Mouse (Mus musculus) embryo, embryonic 9.5 days (tissue): Measurements from ENCODE around the gene Miga2.

ENCODE experiments used
- DNase-seq: peaks from one replicate; pipeline ENCODE4 v3.0.0-alpha.2; 2017; ENCODE audit errors: extremely low spot score

Gene Miga2

DNA sequence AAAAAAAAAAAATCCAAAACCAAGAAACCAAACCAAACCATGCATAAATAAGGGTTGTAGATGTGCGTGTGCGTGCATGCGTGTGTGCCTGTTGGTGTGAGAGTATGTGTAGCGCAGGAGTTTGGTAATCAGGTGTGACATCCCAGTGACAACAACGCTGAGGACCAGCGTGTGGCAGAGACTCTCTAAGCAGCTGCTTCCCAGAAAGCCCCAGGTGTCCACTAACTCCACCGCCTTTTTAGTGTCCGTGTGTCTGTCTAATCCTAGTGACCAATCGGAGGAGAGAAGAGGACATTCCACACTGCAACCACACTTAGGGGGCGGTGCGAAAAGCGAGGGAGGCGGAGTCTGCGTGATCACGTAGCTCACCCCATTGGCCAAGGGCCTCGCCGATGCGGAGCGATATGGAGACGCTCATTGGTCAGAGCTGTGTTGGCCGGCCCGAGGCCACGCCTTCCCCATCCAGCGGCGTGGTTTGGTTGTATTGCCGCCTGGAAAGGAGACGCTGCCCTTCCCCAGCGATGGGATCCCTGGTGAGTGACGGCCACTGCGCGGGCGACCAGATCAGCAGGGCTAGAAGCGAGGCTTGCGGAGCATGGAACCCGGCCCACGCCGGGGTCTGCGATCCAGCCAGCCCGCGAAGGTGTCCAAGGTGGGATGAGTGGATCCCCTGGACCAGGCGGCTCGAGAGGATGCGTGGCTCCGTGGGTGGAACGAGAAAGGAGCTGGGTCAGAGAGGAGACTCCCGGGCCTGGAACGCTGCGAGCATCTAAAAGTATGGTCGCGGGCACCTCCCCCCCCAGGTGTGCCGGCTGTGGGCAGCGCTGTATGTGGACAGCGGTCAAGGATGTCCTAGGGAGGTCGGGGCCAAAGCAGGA lies at the start of gene Miga2:
TSS of gene Miga2 (plus strand) at position 461 of the 878 bp plus-strand sequence.
- peak; percentile 99 for DNase-seq

DNA sequence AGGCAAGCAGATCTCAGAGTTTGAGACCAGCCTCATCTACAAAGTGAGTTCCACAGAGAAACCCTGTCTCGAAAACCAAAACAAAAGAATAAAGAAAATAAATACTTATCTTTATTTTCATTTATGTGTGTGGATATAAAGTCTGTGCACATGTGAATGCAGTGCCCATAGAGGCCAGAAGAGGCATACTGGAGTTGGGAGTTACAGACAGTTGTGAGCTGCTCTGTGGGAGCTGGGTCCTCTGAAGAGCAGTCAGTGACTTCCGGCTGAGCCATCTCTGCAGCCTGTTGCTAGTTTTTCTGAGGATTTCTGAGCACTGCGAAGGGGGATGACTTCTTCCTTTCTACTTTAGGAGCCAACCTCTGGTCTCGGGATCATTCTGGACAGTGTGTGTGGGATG lies 47.9 kb upstream of the Miga2 start:
- no peak for DNase-seq

DNA sequence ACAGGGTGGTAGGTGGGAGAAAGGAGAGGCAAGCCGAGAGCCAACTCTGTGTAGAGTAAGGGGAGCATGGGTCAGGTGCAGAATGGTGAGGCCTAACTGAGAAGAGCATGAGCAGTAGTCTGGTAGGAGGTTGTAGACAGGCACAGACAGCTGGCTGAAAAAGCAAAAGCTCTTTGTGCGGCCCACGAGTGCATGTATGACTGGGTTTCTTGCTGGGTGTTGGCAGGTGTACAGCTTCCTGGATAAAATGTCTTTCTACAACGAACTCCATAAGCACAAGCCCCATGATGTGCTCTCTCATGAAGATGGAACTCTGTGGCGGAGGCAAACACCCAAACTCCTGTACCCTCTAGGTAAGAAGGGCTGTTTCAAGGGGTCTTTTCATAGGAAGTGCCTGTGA lies 47.1 kb upstream of the Miga2 start:
- DNase-seq = no peak

DNA sequence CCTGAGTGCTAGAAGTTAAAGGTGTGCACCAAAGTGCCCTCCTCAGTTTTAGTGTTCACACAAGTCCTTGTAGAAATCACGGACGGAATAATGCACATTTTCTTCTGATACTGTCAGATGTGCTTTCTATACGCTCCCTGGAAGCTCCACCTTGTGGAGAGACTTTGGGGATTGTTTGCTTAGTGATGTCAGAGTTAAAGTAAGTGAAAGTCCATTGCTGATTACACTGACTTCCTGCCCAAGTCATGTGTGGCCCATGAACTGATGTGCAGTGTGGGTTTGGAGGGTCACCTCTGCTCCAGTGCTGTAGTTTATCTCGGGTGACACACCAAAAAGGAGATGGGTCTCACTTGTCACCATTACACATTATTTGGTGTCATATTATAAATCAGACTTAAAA lies 44.8 kb upstream of the Miga2 start:
- DNase-seq = no peak

DNA sequence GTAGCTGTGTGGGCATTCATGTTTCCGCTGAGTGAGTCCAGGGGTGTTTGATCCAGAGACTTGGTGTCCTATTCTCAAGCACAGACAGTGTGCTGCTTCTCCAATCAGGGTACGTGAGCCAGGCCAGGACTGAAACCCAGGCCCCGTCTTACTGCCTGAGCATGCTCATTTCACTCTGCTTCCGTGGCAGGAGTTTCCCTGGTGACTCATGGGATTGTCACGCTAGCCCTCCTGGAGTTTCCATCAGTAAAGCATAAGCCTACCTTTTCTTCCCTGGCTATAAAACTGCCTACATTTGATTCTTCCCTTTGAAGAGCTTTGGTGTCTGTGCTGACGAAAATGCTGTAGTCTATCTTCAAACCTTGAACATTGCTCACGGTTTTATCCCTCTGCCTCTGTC lies 40.9 kb upstream of the Miga2 start:
- no peak for DNase-seq

DNA sequence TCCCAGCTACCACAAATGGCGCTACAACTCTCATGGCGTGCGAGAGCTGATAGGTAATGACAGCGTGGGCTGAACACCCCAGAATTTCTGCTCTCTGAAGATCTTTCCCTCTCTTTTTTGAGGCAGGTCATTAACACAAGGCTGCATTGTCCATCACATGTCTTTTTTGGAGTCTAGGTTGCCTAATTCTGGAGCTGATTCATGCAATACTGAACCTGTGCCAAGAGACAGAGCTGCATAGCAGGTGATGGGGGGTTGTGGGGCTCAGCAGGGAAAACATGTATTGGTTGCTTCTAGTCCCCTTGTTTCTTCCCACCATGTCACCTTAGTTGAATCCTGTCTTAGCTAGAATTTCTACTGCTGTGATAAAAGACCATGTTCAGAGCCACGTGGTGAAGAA lies 38.7 kb upstream of the Miga2 start:
- DNase-seq = no peak

DNA sequence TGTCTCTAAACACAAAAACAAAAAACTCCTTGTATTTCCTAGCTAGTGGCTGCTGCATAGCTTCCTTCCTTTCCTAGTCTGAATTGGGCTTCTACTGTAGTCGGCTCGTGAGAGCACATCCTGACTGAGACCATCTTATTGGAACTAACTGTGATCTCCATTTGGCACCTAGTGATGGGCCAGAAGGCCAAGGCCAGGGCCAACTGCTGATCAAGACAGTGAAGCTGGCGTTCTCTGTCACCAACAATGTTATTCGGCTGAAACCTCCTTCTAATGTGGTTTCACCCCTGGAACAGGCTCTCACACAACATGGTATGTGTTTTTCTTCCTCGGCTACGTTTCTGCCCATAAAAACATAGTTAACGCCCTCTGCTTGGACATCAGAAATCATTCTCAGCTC lies 36.8 kb upstream of the Miga2 start:
- no peak for DNase-seq

DNA sequence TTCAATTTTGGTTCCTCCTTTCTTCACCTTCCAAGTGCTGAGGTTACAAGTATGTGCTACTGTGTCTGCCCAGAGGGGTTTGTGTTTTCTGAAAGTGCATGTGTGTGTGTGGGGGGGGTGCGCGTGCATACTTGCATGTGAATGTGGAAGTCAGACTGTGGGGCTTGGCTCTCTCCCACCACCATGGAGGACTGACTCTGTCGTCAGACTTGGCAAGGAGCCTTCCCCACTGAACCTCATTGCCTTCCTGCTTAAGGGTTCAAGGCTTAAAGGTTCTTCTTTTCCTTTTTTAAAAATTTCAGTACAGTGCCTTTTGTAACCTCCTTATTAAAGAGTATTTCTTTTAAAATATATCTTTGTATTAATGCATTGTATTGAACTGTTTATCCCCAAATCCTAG lies 35.2 kb upstream of the Miga2 start:
- DNase-seq = no peak

DNA sequence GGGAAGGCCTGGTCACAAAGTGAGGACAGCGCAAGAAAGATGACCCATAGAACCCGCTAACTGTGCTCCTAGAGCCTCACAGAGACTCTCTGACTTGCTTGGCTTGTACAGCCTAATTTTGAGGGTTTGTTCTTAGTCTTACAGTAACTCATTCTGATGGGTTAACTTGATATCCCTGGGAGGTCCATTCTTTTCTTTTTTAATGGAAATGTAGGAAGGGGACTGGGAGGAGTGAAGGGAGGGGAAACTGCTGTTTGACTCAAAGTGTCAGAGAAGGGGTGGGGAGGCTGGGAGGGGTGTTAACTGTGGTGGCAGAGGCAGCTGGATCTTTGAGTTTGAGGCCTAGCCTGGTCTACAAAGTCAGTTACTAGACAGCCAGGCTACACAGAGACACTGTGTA lies 28.7 kb upstream of the Miga2 start:
- DNase-seq = no peak

DNA sequence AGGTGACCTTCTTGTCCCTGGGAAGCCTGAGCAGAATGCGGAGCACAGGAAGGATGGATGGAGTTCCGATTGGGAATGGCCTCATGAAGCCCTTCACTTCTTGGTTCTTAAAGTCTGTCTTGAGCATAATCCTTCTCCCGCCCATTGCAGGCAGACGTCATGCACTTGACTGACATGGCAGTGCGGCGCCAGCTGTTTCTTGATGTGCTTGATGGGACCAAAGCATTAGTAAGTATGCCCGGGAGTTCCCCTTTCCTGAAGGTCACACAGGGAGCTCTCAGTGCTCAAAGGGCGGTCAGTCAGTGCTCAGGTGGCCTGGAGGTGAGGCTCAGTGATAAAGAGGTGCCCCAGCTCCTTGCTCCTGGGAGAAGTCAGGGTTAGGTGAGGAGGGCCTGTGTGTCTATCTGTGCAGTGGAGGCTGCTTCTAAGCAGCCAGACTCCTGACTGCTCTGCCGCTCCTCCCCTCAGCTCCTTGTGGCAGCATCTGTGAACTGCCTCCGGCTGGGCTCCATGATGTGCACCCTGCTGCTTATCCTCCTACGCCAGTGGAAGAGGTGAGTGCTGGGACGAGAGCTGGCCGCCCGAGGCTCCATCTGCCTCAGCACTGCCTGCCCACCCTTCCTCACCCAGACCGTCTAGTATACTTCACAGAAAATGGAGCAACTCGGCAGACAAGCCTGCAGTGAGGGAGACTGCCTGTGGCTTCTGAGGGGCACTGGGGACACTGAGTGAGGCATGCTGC lies 27.7 kb upstream of the Miga2 start:
- no peak for DNase-seq

DNA sequence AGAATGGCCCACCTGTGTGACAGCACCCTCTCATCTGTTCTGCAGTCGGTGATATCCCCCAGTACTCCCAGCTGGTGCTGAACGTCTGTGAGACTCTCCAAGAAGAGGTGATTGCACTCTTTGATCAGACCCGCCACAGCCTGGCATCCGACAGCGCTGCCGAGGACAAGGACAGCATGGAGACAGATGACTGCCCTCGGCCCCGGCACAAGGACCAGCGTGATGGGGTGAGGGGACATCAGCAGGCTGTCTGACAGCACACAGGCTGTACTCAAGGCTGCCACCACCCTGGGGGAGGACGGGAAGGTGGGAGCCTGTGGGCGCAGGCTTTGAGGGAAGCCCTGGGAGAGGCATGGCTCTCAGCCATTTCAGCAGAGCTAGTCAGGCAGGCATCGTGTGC lies 26.9 kb upstream of the Miga2 start:
- DNase-seq = no peak

DNA sequence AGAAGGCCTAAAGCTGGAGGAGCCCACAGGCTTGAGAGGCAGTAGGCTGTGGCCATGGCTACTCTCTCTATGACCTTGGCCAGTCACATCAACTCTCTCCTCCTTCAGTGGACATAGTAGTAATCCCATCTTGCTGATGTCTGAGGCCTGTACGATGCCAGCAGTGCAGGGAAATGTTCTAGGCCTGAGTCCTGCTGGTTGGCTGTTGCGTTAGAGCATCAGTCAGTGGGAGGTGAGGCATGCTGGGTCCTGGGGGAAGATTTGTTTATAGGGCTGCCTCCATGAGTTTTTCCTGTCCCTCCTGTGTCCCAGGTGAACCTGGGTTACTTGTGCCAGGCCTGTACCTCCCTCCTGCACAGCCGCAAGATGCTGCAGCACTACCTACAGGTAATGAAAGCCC lies 22.0 kb upstream of the Miga2 start:
- no peak for DNase-seq

DNA sequence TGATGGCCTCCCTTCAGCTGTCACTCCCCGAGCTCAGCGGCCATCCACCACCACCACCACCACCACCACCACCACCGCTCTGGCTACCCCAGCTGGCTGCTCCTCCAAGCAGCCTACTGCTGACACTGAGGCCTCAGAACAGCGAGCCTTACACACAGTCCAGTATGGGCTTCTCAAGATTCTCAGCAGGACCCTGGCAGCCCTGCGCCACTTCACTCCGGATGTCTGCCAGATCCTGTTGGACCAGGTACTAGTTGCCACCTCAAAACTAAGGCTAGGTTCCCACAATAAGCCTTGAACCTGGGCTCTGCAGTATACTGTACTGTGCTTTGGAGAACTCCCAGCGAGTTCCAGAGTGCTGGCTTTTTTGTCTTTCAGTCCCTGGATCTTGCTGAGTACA lies 21.5 kb upstream of the Miga2 start:
- DNase-seq = no peak

DNA sequence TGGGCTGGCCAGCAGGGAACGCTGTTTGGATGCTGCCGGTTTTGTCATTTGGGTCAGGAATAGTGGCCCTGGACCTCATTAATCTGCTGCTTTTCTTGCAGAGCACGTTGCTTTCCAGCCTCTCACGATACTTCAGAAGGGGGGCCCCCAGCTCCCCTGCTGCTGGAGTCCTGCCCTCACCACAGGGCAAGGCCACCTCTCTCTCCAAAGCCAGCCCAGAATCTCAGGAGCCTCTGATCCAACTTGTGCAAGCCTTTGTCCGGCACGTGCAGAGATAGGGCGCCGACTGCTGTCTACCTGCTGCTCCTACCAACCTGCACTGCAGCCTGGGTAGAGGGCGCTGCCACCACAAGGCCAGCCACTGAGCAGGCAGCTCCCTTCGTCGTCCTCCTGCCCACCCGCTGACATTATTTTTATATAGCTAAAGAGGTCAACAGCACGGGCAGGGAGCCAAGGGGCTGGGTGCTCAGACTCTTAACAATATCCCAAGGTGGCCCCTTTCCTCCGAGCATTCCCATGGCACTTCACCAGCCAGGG lies 20.4 kb upstream of the Miga2 start:
- DNase-seq = no peak

DNA sequence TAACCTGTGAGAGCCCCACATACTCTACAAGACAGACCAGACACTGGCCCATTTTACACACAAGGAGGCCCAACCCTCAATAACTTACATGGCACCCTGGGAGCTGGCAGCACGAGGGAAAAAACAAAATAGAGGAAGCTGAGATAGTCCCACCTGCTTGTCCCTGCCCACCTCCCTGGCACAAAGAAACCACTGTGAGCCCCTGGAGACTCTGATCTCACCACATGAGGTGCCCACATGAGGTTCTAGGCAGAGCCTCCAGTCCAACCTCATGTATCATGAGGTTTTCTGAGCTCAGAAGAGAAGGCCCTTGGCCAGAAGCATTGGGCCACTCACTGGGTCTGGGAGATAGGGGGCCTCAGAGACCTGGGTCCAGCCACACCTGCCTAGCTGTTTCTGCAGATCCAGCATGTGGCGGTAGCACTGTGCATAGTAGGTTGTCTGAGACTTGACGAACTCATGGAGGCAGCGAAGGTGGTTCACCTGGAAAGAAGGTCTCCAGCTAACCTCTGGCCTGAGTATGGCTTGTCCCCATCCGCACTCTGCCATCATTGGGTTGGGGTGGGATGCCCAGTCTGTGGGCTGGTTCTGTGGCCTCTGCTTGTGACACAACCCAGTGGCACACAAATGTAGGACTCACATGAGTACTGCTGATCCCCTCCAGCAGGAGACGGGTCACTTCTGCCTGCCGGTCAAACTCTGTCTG lies 17.9 kb upstream of the Miga2 start:
- DNase-seq = no peak

DNA sequence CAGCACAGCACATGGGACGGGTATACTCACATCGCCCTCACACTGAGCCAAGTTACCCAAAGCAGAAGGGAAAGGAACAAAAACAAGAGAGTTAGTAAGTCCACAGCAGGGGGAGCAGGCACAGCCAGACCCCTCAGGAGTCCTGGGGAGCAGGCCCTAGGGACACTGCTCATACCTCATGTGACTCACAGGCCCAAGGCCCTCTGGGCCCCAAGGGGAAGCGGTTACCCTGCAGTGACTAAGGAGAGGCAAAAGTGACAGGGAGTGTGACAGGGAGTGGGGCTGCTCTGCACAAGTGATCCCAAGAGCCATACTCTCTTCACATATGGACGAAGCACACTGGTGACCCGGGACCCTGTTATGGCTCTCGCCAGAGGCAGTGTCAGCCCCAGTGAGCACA lies 14.8 kb upstream of the Miga2 start:
- DNase-seq = no peak

DNA sequence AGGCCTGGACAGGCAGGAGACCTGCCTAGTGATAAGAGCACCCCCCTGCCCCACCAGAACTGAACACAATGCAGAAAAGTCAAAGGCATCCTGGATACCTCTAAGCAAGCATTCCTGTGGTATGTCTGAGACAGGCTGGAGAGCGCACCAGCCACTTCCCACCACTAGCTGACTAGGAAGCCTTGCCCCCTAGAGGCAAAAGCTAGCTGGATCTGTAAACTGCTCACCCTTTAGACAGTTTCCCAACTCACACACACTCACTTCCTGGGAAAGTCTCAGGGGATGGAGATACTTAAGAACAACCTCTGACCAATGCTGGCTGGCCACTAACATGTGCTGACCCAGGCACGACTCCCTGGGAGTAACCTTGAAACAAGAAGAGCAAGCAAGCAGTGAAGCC lies 12.9 kb upstream of the Miga2 start:
- no peak for DNase-seq

DNA sequence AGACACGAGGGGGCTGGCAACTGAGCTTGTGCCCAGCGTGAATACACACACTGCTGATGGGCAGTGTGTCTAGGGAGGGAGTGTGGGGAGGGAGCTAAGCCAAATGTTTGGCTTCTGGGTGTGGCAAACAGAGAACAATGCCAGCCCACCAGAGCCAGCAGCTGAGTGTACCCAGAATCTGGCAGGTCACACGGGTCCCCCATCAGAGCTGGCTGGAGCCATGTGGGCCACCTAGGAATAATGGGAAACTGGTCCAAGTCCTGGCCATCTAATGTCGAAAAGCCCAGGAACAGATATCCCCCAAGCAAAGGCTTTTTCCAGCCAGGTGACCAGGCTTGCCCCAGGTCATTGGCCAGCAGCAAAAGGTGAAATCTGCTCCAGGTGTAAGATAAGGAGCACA lies 8.2 kb upstream of the Miga2 start:
- no peak for DNase-seq

DNA sequence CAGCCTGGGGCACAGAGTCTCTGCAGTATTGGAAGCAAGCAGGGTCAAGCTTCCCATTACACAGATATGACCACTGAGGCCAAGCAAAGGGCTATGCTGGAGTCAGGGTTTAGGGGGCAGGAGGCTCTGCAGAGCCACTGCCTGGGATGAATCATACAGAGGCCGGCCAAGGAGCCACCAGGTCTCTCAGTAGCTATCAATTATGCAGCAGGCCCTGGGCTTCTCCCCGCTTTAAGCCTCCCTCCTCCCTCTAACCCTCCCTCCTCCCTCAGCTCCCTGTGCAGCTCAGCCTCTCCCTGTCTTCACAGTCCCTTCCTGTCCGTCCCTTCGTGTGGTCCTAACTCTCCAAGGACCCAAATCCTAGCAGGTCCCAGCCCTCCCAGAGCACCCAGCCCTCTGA lies 7.8 kb upstream of the Miga2 start:
- no peak for DNase-seq

DNA sequence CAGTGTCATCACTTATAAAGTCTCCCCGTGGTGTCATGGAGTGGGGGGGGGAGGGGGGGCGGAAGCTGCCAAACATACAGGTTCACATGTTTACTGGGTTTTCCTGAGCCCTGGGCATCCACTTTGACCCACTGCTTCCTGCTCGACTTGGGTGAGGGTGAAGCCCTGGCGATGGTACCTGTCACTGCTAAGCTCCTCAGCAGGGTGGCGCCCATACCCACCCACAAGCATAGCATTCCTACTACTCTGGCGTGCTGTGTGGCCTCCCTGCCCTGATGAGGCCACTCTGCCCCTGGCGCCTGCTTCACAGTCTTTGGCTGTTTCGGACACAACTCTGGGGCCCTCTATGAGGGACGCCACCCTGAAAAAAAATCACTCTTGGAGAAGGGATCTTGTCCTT lies 7.1 kb upstream of the Miga2 start:
- DNase-seq = no peak

DNA sequence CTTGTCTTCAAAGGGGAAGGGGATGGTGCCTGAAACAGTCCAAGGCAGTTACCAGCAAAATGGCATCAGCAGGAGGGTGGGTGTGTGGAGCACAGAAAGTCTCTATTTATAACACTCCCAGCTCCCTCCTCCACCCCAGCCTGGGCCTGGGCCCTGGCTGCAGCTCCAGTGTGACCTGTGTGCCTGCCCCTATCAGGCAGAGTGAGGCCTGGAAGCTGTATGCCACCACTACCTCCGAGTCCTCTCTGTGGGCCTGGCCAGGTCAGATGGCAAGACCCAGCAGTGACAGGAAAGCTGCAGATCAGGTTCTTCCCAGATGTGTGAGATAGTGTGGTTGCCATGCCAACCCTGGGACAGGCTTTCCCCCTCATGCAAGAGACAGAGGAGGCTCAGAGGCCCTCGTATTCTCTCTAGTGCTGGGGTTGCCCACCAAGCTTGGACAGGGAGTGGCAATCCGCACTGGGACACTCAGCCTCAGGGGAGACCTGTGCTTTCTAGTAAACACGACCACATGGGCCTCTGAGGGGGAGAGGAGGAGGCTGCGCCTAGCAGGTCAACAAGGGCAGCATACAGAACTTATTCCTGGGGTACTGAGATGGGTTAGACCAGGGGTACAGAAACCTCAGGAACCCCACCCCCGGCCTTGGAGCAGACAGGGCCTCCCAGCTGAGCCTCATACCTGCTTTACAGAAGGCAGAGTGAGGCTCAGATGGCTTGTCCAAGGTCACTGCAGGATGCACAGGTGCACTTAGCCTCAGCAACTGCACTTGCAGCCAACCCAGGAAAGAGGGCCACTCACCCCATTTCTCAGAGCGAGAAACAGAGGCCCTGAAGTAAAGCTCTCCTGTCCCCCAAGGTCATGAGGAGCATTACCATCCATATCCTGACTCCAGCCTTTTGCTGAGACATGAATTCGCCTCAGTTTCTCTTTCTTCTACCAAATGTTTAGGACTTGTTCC lies 6.2 kb upstream of the Miga2 start:
- peak; percentile 37 for DNase-seq
